Mouse (Mus musculus) retina, adult 2 months (tissue): ENCODE results near the gene Nek1.

Experiments
- DNase-seq: peaks from one replicate; pipeline ENCODE4 v3.0.0-alpha.2; 2012; ENCODE audit warnings: low read depth, low spot score

Gene Nek1

DNA sequence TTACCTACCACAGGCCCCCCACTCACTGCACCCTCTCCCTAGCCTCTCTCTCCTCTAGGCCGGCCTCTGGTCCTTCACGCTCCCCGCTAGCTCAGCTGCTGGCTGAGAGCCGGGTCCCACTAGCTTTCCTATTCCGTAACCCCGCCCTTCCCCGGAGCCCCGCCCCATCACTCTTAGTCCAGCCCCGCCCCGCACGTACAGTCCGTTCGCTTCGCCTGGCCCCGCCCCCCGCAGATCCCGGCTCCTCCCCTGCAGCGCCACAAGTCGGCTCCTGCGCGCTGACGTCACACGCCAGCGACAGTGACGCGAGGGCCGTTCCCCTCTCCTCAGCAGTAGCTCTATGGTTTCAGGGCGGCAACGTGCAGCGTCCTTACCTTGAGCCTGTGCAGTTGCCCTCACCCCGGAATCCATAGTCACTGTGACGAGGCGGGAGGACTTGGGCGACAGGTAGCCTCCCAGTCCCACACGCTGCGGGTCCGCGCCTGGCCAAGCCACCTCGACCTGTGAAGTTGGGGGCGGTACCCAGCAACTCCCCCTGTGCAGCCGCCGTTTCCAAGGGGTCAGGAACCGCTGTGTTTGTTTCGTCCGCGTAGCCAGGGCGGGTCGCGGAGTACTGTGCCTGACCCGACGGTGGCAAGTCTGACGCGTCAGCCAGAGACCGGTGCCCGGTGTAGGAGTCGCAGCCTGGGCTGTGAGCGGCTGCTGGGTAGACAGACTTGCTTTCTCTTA is at the start of gene Nek1:
Gene Nek1, plus strand, starts transcription at position 286 of the 729 bp plus-strand sequence.
- DNase-seq: peak; percentile 92

DNA sequence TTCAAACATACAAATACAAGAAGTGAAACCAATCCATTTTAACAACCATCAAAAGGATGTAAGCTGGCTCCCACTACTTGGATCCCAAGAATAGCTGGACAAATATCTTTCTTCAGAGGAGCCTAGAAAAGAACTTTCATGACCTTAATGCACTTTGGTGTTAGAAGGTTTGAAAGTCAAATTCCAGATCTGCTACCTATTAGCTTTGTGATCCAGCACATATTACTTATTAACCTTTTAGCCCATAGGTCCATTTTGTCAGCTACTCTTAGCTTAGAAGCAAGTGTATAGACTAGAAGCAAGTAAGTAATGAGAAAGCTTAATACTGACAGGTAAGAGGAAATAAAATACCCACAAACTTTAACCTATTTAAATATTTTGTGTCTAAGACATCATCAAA is 45.5 kb upstream of the Nek1 start:
- DNase-seq: no peak

DNA sequence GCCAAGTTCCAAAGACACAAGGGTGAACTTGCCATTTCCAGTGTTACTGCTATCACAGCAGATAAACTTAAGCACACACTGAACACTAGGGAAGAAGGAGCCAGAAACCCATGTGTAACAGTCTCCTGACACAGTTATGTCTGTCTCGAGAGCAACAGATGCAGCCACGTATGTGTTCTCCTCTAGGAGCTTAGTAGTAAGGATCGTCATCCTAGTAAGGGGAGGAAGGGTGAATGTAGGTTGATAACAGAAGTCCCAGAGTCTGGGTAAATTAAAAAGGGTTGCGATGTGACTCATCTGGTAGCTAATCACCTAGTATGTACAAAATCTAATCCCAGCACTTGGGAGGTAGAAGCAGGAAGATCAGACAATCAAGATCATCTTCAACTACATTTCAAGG is 43.1 kb upstream of the Nek1 start:
- no peak for DNase-seq

DNA sequence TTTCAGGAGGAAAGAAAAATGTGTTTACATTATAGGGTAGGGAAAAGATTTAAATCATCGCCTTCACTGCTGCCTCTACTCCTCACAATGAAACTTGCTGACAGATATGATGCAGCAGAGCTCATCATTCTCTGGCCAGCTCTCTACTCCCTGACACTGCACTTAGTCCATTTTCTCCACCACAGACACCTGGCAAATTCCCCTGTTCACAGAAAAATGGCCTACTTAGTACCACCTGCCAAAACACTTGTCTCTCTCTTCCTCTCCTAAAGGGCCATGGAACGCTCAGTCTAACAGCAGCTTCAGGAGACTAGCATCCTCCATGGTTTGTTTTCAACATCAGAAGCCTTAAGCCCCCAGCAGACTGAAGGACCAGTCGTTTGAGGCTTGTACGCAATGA is 41.7 kb upstream of the Nek1 start:
- DNase-seq: no peak

DNA sequence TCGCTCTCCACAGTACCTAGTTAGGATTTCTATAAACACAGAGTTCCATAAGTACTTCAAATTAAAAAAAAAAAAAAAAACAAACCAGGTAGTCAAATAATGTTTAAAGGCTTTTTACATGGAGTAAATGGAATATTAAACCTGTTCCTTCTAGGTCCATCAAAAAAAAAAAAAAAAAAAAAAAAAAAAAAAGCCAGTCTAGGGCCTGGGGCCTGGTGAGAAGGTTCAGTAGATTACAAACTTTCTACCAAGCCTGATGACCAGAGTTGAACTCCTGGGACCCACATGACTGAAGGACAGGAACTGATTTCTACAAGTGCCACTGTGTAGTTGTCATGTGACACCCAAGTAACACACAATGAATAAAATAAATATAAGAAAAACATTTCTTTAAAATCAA is 41.2 kb upstream of the Nek1 start:
- DNase-seq: no peak

DNA sequence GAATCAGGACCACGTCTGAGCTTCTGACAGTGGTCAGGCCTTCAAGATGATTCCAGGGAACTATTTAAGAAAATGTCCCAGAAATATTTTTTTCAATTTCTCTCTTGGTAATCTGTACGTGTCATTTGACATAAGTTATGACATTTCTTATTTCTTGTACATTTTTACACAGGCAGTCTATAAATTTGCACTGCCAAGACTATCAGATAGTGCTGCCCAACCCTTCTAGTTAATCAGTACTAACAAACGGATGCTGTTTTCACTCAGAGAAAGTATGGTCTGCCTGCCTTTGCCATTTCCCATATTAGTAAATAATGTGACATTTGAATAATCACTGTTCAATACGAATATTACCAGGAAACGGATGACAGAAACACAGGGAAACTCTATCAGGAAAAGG is 40.2 kb upstream of the Nek1 start:
- no peak for DNase-seq

DNA sequence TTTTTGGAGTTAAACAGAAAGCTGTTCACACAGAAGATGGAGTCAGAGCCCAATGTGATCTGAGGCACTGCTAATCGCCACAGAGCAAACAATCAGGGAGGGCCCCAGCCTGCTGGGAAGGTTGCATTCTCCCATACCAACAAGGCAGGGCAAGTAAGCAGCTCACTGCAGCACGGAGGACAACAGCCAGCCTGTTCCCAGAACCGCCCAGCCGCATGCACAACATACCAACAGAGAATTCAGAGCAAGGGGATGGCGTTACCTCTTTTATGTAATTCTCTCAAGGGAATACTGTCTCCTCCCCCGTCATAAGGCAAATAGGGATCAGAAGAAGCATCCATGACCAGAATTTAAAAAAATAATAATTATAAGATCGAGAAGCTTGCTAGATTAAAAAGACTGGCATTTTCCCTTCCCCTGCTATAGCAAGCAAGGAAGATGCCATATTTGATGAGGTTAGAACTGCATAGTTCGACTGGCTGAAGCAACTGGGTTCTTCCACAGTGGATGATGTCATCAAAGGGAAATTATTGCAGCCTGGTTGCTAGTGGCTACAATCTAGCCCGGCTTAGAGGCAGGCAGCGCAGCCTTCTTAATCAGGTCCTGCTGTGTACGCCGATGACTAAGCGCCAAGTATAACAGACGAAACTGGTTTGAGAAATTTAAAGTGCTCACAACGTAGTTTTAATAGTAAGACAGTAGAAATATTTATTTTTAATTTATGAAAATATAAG is 38.5 kb upstream of the Nek1 start:
- DNase-seq: peak; percentile 71

DNA sequence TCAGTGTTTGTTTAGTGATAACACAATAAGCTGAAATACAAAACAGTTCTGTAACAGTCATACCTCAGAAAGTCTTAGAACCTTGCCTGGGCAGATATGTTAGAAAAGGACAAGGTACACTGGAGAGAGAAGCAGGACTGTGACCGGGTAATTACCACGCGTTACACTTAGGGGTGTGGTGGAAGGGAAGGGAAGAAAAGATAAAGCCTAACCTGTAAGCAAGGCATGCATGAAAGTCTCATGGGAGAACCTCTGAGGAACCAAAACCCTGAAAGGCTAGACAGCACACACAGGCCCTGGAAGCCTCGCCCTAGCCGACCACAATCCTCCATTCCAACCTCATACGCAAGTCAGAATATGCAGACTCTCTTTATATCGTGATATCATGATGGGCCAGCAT is 36.1 kb upstream of the Nek1 start:
- no peak for DNase-seq

DNA sequence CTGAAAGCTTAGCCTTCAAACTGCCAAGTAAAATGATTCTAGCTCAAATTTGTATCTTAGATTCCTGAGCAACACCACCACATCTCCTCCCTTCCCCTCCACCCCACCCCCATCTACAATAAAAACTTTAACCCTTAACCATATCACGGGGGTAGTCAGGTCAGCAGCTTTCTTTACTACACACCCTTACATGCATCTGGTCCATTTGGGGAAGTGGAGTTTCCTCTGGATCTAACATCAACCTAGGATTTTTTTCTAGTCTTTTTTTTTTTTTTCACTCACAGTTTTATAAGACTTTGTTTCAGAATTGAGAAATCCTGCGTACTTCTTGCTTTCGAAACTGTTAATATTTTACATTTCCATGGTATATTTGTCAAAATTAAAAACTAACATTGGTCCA is 30.2 kb upstream of the Nek1 start:
- DNase-seq: no peak

DNA sequence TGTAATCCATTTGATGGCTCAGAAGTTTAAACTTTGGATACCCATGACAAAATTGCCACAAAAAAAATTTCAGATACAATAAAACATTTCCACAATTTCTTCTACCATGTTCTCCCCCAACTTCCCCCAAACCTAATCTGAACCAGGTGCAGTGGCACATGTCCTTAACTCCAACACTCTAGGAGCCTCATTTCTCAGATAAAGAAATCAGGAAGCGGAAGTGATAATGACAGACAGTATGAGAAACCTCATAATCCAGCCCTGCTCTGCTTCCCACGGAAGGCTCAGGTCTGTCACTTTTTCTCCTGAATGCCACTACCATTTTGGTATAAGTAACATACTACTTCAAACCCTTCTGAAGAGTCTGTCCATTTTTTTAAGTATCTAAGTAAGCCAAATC is 29.1 kb upstream of the Nek1 start:
- no peak for DNase-seq

DNA sequence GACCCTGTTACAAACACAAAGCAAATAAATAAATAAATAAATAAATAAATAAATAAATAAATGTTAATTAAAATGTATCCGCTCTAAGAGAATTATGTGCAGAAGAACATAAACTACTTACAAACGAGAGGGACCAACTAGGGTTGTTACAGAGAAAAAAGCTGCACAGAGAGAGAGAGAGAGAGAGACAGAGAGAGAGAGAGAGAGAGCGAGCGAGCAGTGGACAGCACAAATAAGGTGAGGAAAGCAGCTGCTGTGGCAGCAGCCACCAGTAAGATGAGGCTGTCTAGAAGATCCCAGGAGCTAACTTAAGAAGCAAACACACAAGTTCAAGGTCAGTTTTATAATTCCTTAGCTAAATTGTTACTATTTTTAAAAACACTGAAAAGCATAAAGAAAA is 28.5 kb upstream of the Nek1 start:
- no peak for DNase-seq

DNA sequence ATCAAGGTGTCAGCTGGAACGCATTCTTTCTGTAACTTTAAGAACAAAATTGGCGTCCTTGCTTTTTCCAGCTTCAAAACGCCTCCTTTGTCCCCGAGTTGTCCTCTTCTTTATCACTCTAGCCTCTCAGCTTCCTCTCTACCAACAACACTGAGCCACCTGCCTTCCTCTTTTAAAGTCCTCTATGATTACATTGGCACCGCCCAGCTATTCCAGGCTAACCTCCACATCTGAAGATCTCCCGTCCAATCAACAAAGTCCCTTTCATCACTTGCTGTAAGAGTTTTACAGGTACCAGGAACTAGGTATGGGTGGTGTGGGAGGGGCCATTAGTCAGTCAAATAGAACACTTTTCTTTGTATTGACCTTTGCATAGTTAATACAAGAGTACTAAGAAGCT is 27.7 kb upstream of the Nek1 start:
- no peak for DNase-seq

DNA sequence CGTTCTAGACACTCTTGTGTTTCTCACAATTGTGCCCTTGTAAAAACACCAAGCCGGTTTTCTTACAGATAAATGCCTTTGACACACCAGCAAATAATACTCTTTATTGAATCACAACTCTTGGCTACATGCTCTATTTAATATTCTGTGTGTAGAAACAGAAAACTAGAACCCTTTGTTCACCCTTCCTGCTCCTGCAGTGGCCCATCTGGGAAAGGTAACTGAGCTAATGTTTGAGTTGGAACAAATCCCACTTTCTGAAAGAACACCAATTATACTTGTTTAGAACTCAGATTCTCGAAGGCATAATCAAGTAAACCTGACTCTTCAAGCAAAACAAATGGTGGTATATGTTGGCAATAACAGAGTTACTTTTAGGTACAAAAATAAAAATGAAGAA is 27.3 kb upstream of the Nek1 start:
- no peak for DNase-seq

DNA sequence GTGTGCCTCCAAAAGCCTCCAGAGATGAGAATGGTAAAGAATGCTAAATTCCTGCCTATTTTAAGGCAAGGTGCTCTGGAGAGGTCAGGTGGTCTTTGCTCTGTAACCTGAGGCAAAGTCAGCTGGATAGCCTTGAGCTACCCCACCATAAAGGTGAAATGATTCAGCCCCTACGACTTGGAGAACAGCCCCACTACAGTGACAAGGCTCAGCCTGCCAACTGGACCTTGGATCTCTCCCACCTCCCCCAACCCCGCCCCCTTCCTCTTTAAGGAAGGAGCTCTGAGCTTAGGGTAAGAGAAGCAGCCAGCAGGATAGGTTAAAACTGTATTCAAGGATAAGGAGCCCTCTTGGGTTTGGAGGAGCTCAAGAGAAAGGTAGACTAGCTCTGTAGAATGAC is 23.9 kb upstream of the Nek1 start:
- DNase-seq: no peak

DNA sequence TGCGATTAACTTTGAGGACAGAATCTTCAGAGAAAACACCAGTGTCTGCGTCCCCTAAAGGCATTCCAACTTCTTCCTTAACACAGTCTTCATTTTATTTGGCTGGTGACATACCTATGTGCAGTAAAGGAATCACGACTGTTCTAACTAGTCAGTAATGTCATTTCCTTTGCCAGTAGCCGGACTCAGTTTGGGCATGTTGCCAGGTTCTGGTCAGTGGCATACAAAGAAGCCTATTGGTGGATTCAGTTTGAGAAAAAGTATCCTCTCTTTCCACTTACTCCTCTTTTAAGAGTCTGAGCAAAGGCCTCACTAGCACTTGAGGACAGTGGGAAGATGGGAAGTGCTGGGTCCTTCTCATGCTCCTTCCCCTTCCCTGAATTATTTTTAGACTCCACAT is 21.2 kb upstream of the Nek1 start:
- no peak for DNase-seq

DNA sequence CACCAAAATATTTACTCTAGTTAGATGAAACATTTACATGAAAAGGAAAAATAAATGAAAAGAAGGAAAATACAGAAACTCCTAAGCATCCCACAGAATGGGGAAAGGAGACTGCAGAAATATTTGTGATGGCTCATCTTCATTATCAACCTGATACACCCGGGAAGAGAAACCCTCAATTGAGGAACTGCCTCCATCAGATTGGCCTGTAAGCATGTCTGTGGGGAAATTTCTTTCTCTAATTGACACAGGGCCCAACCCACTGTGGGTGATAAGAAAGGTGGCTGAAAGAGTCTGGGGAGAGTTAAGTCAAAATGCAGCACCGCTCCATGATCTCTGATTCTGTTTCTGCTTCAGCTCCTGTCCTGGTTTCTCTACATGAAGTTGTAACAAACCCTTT is 19.5 kb upstream of the Nek1 start:
- DNase-seq: no peak

DNA sequence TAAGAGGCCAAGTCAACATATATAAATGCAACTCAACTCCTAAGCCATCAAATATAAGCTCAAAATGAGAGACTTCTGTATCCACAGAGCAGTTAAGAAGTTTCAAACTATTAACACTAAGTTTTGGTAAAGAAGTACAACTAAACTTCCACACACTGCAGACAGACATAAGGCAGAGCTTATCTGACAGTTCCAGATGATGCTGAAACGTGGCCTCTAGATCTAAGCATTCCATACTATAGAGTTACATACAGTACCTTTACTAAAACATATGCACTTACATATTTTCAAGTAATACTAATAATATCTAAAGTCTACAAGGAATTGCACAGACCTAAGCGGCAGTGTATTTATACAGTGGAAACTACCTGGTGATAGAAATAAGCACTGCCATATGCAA is 18.2 kb upstream of the Nek1 start:
- no peak for DNase-seq

DNA sequence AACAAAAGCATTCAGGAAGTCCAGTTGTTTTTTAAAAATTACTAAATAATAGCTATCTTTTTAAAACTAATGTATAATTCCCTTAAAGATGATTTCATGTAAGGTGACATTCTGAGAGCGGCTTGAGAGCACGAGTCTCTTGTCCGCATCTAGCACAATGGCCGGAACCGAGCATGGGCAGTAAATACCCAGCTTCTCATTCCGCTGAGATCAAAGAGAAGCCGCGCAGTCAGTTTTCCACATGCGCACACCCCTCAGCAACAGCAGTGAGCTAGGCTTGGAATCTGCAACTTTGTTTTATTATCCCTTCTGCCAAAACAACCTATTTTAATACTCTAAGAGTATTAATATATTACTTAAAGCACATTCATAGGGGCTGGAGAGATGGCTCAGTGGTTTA is 16.2 kb upstream of the Nek1 start:
- DNase-seq: no peak

DNA sequence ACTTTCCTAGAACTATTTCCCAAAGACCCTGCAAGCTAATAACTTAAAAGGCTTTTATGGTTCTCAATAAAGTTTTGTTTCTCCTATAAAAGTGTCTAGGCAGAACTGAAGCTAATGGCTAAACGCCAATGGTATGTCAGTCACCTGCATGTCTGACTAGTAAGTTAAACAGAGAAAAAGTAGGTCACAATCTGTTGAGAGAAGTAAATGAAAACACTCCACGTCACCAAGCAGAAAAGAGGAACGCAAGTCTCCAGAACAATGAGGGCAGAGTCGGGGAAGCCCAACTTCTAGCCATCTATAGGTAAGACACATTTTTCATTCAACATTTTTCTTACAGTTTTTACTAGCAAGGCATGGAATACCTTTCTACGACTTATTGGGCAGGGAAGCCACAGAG is 14.5 kb upstream of the Nek1 start:
- DNase-seq: no peak

DNA sequence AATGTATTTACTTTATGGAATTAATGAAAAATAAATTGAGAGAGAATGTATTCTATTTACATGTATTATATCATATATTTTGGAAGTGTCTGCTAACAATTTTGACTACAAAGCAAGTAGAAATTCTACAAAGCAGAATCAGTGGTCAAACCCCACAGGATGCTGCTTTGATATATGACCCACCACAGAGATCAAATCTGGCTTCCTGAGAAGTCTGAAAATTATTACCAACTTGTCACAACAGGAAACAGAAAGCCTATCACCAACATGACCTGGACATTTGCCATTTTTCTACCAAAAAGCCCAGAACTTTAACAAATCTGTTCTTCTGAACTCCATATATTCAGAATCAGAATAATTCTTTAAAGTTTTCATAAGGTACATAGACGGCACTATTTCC is 11.6 kb upstream of the Nek1 start:
- DNase-seq: no peak

DNA sequence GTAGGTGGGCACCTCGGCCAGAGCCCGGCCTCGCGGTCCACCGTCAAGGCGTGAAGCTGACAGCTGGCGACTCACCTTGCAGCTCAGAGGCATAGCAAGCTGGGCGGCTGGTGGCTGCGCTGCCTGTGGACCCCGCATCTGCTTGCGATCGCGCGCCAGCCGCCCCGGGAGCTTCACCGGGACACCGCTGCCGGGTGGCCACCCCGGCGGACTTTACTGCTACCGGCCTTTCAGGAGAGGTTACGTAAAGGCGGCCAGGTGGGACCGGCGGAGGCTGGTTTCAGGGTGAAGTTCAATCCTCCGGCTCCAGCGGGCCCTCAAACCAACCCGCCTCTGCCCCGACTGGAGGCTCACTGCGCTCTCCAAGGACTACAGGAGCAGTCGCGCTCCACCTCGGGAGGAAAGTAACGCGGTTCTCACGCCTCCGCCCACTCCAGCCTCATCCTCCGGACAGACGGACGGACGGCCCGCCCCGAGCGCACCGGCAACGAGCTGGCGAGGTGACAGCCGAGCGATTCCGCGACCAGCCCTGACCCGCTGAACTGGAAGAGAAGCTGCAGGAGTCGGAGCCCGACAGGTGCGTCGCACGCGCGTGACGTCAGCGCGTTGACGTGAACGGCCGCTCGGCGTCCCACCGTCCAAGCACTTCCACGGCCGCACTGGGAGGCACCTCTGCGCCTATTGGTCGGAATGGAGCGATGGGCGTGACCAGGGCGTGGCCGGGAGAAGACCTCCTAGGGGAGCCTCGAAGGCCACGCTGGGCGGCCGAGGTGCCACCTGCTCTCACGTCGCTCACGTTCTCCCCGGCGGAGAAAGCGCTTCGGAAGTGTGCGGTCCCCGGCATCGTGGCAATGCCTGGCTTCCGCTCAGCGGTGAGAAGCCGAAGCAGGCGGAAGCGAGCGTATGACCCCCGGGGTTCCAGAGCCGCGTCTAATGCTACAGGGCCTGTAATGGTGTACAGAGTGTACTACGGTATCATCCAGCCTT is 10.0 kb upstream of the Nek1 start, which contains the start of gene Clcn3:
Gene Clcn3, minus strand, starts transcription at position 600 of the 987 bp plus-strand sequence.
- peak; percentile 94 for DNase-seq

DNA sequence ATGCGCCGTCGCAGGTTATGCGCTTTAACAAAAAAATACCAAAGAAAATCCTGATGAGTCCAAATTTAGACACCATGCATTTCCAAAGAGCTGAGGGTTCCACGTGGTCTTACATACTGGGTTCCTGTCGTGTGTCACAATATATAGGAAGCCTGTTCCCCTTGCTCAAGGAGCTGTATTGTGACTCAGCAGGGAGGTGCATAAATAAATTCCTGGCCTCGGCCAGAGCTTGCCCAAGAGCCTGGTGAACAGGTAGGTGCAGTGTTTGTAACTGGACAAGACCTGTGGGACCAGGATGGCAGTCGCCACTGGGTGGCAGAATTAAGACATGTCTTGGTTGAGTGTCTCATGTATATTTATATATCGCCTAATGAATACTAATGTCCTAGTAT is 9.3 kb upstream of the Nek1 start:
- no peak for DNase-seq
